Mouse (Mus musculus) midbrain, embryonic 14.5 days (tissue): ENCODE measurements around the gene Adamts13. TPM values are rescaled to one million over a fixed set of nuclear protein-coding genes. Genes with fewer than 3 reads are reported as not detected.
A peak's percentile ranks its signal among the peaks of the same experiment; 100 is the strongest.

ENCODE experiments used
- ATAC-seq: fragments of 200-750 bp; cut with Nextera tagmentation; 2 replicates; pipeline ENCODE4 v1.8.0; 2017; ENCODE audit warnings: moderate number of reproducible peaks, moderate library complexity; ENCODE audit not compliant: low FRiP score, low TSS enrichment
- DNase-seq: peaks from one replicate; pipeline ENCODE4 v3.0.0-alpha.2; 2015
- H3K27ac ChIP-seq: fragments of 300-500 bp; sonication (generic); replicated peaks from 2 replicates; pipeline ENCODE4 v1.5.1; 2014; ENCODE audit warnings: mild to moderate bottlenecking, low read depth, low read length, moderate library complexity
- H3K27me3 ChIP-seq: fragments of 300-500 bp; sonication (generic); 2 replicates; pipeline ENCODE4 v1.6.1; 2014; ENCODE audit warnings: low read length, control low read depth, mixed read lengths; ENCODE audit not compliant: control insufficient read depth, insufficient read depth
- H3K36me3 ChIP-seq: fragments of 300-500 bp; sonication (generic); 2 replicates; pipeline ENCODE4 v1.6.1; 2014; ENCODE audit warnings: low read length, control low read depth; ENCODE audit not compliant: control insufficient read depth, insufficient read depth
- H3K4me1 ChIP-seq: fragments of 300-500 bp; sonication (generic); 2 replicates; pipeline ENCODE4 v1.6.1; 2014; ENCODE audit warnings: mild to moderate bottlenecking, antibody characterized with exemption, low read length, control low read depth; ENCODE audit not compliant: control insufficient read depth, insufficient read depth
- H3K4me2 ChIP-seq: fragments of 300-500 bp; sonication (generic); 2 replicates; pipeline ENCODE4 v1.6.1; 2014; ENCODE audit warnings: mild to moderate bottlenecking, low read length, moderate library complexity
- H3K4me3 ChIP-seq: fragments of 300-500 bp; sonication (generic); replicated peaks from 2 replicates; pipeline ENCODE4 v1.5.1; 2014; ENCODE audit warnings: low read depth, low read length
- H3K9ac ChIP-seq: fragments of 300-500 bp; sonication (generic); replicated peaks from 2 replicates; pipeline ENCODE4 v1.6.1; 2014; ENCODE audit warnings: mild to moderate bottlenecking, low read length, moderate library complexity
- H3K9me3 ChIP-seq: fragments of 300-500 bp; sonication (generic); 2 replicates; pipeline ENCODE4 v1.6.1; 2016; ENCODE audit warnings: low read length, control low read depth, mixed read lengths; ENCODE audit not compliant: control insufficient read depth
- WGBS: fragments of 180-500 bp; shearing (Covaris S2); extraction: QIAGEN DNeasy Blood & Tissue Kit; methylation state at CpG from one replicate; pipeline ENCODE4 v1.1.7; 2014; 5-methylcytosine and 5-hydroxymethylcytosine counted together
- polyA plus RNA-seq: library from polyadenylated mRNA; unstranded; fragments of >200 nt; fragmentation: Nextera tagmentation; extraction: Ambion mirVana; gene quantifications from 2 replicates; pipeline ENCODE4 v1.2.1, GENCODE M21; 2014

The Adamts13 gene
- polyA plus RNA-seq, 1 experiment from 2014 or later = not detected

DNA sequence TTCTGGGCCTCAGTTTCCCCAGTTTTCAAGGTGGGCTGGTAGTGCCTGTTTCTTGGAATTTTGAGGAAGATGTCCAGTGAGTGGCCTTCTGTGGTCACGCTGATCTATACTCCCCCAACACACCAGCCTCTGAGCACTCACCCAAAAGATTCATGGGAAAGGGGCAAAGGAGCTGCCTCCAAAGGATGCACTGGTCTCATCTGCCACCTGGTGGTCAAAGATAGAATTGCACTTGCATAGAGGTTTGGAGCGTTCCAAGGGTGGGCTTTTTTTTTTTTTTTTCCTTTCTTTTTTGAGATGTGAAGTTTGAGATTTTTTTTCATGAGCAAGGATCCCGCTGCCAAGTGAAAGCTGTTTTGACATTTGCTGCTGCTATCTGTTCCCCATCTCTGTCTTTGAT is 65.4 kb downstream of the Adamts13 start:
- Histone ChIP-seq H3K4me3 (no peak overlapping the region), H3K36me3 (no peaks in the 10 kb centered on the region), H3K27me3 (no peaks in the 10 kb centered on the region), H3K9ac (0 out of 2 replicates have a peak overlapping the region, but pooled peaks have one; percentile 6), H3K4me1 (no peaks in the 10 kb centered on the region), H3K9me3 (no peaks in the 10 kb centered on the region), H3K4me2 (no peak overlapping the region), H3K27ac (no peak overlapping the region)
- peak; percentile 93 for DNase-seq
- no peak for ATAC-seq
- 3% methylated on average over 3 of the region's 3 CpGs for WGBS

DNA sequence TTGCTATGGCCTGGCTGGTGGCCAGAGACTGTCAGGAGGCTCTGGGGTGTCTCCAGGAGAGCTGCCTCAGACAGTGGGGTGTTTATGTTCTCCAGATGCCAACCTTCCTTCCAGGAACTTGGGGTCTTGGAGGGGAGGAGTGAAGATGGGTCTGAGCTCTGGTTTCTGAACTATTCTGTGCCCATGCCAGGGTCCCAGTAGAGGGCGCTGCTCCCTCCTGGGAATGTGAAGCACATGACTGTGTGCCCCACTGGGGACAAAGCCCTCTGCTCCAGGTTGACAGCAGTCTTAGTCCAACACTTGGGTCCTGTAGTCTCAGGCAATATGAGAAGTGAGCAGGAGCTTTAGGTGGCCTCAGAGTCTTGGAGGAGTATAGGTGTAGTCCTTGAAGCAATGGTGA is 66.1 kb downstream of the Adamts13 start:
- H3K4me3 ChIP-seq = no peak overlapping the region
- H3K9ac ChIP-seq = no peak overlapping the region
- ATAC-seq (no peak), DNase-seq (no peak)
- H3K36me3 ChIP-seq = no peaks in the 10 kb centered on the region
- 13% methylated on average over 1 of the region's 1 CpGs for WGBS
- H3K9me3 ChIP-seq = no peaks in the 10 kb centered on the region
- H3K27me3 ChIP-seq = no peaks in the 10 kb centered on the region
- no peak overlapping the region for H3K4me2 ChIP-seq
- no peak overlapping the region for H3K27ac ChIP-seq
- H3K4me1 ChIP-seq = no peaks in the 10 kb centered on the region

DNA sequence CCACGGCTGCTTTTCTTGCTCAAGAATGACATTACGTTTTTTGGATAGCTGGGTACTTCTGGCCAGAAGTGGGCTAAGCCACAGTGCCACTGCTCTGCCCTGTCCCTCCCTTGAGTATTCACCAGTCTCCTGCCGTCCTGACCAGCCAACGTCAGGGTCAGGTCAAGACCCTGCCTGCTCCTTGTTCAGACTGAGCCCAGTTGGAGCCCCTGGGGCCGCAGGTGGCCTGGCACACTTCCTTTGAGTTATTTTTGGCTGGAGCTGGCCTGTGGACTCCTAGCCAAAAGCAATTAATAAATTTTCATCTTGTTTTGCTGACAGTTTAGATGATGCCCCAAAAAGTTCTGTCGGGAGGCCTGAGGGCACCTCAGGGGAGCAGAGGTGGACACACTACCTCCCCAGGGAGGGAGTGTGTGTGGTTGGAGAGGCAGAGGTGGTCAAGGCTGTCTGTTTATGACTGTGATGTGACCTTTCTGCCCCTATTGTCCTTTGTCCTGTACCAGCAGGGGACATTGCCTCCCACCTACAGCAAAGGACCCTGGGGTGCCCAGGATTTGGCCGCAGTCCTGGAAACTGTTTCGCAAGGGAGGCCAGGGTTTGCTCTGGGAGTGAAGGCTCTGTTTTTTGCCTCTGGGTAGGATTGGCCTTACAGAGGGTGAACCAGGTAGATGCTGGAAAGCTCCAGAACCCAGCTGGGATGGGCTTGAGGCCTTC is 69.1 kb downstream of the Adamts13 start:
- H3K4me1 ChIP-seq = no peaks in the 10 kb centered on the region
- H3K36me3 ChIP-seq = no peaks in the 10 kb centered on the region
- H3K27ac ChIP-seq = no peak overlapping the region
- H3K4me3 ChIP-seq = no peak overlapping the region
- ATAC-seq = no peak
- no peaks in the 10 kb centered on the region for H3K9me3 ChIP-seq
- no peak overlapping the region for H3K4me2 ChIP-seq
- H3K9ac ChIP-seq = no peak overlapping the region
- H3K27me3 ChIP-seq = no peaks in the 10 kb centered on the region
- 75% methylated on average over 8 of the region's 8 CpGs for WGBS
- no peak for DNase-seq

DNA sequence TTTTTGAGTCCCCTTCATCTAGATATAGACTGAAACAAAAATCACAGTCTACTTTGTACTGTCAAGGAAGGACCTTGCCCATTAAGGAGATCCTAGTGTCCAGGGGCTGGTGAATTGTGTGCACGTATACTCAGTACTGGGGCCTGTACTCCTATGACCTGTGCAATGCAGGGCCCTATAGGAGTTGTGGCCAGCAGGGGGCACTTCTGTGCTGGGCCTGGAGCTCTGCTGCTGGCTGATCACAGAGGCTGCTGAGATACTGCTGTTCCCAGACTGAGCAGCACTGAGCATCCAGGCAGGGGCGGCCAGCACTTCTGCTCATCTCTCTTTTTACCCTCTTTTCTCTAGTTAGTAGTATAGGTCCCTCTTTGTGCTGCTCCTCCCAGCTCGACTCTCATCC is 70.2 kb downstream of the Adamts13 start:
- Histone ChIP-seq H3K4me2 (no peak overlapping the region), H3K27ac (no peak overlapping the region), H3K36me3 (no peaks in the 10 kb centered on the region), H3K9me3 (no peaks in the 10 kb centered on the region), H3K9ac (no peak overlapping the region), H3K4me1 (no peaks in the 10 kb centered on the region), H3K4me3 (no peak overlapping the region), H3K27me3 (no peaks in the 10 kb centered on the region)
- ATAC-seq (peak; percentile 84), DNase-seq (peak; percentile 93)
- 16% methylated on average over 3 of the region's 3 CpGs for WGBS

DNA sequence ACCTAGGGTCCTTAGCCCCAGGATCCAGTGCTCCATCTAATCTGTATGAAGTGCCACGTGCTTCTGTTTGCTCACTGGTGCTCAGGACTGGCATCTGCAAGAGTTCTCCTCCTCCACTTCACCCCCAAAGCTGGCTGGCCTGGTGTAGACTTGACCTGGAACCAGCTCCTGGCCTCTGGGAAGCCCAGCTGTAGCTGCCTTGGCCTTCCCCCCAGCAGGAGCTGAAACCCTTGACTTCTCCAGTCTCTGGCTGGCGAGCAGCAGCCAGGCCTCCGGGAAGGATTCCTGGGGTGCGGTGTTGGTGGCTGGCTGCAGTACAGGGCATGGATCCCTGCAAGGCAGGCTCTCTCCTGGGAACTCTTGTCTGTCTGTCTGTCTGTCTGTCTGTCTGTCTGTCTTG is 71.0 kb downstream of the Adamts13 start:
- Histone ChIP-seq H3K36me3 (no peaks in the 10 kb centered on the region), H3K4me1 (no peaks in the 10 kb centered on the region), H3K27ac (no peak overlapping the region), H3K27me3 (no peaks in the 10 kb centered on the region), H3K4me3 (no peak overlapping the region), H3K9ac (no peak overlapping the region), H3K4me2 (no peak overlapping the region), H3K9me3 (no peaks in the 10 kb centered on the region)
- WGBS = 71% methylated on average over 4 of the region's 4 CpGs
- ATAC-seq (no peak), DNase-seq (no peak)

DNA sequence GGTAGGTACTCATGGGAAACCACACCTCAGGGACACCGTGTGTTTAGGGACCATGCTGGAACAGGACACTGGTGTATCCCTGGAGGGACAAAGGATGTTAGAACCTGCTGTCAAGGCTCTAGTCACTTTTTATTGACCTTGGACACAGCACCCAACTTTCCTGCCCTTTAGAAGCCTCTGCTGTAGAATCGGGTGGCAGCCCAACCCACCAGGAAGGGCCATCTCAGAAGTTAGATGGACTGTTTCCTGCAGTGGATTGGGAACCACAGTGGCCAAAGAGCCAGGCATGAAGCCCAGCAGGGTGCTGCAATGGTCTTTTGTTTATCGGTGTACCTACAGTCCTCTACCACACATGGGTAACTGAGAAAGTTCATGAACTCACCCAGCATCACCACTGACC is 71.4 kb downstream of the Adamts13 start:
- Histone ChIP-seq H3K4me2 (no peak overlapping the region), H3K27ac (no peak overlapping the region), H3K4me1 (no peaks in the 10 kb centered on the region), H3K27me3 (no peaks in the 10 kb centered on the region), H3K36me3 (no peaks in the 10 kb centered on the region), H3K9me3 (no peaks in the 10 kb centered on the region), H3K9ac (no peak overlapping the region), H3K4me3 (no peak overlapping the region)
- 78% methylated on average over 3 of the region's 3 CpGs for WGBS
- no peak for DNase-seq
- ATAC-seq = no peak

DNA sequence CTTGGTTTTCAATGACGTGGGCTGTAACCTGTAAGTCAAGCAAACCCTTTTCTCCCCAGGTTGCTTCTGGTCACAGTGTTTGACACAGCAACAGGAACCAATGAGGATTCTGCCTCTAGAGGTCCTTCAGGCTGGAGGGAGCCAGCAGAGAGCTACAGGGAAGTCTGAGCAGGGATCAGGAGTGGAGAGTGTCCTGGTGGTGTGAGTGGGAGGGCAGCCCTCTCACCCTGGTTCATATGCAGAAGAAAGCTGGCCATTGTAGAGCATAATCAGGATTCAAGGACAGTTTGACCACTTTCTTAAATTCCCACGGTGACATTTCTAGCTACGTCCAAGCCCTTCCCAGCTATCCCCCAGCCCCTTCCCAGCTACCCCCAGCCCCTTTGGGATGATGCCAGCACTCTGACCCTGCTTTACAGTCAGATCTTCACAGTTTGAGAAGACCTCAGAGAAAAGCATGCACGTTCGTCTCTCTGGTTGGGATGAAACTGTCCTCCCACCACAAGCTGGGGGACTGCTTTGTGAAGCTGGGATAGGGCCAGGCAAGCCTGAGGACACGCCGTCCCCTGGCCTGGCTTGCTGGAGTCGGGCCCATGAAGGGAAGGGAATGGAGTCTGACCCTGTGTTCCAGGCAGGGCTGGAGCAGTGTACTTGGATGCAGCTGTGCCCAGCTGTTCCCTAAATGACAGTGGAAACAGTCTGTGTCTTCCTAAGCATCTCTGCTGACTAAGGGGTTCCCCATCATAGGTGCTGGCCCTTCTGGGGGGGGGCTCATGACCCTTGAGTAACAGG is 73.0 kb downstream of the Adamts13 start:
- 65% methylated on average over 8 of the region's 8 CpGs for WGBS
- DNase-seq = no peak
- Histone ChIP-seq H3K27me3 (no peaks in the 10 kb centered on the region), H3K4me2 (no peak overlapping the region), H3K9ac (no peak overlapping the region), H3K27ac (no peak overlapping the region), H3K9me3 (no peaks in the 10 kb centered on the region), H3K36me3 (no peaks in the 10 kb centered on the region), H3K4me1 (no peaks in the 10 kb centered on the region), H3K4me3 (no peak overlapping the region)
- no peak for ATAC-seq

DNA sequence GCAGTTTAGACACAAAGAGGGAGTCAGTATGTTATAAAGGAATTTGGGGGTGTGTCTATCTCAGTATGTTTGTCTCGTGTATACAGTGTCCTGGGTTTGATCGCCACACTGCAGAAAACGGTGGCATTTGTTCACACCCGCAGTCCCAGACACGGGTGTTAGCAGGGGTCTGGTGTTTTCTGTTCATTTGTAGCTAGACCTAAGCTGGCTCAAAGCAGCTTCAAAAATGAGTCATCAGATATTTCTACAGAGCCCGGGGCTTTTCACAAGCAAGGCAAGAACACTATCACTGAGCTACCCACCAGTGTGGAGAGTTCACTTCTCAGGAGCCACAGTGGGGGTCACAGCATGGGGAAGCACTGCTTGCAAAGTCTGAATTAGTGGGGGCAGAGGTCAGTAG is 76.2 kb downstream of the Adamts13 start:
- Histone ChIP-seq H3K4me2 (no peak overlapping the region), H3K9me3 (no peaks in the 10 kb centered on the region), H3K9ac (no peak overlapping the region), H3K4me1 (no peaks in the 10 kb centered on the region), H3K27me3 (no peaks in the 10 kb centered on the region), H3K36me3 (no peaks in the 10 kb centered on the region), H3K27ac (no peak overlapping the region), H3K4me3 (no peak overlapping the region)
- no peak for DNase-seq
- ATAC-seq = no peak
- 20% methylated on average over 6 of the region's 6 CpGs for WGBS

DNA sequence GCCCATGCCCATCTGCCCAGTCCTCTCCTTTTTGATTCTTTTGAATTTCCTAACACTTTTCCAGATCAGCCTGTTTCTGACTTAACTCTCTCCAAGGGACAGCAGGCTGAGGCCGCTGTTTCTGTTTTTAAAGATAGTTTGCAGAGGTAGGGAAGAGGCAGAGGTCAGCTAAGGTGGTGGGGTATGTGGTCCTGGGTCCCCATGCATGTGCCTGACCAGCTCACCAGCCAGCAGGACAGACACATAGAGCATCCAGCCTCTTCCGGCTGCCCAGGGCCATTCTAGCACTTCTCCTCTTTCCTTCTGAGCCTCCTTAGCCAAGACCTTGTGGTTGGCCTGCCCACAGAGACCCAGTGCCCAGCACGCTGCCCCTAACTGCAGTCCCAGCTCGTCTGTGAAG is 85.0 kb downstream of the Adamts13 start:
- H3K9ac ChIP-seq = no peak overlapping the region
- no peak overlapping the region for H3K27ac ChIP-seq
- H3K4me3 ChIP-seq = no peak overlapping the region
- no peaks in the 10 kb centered on the region for H3K9me3 ChIP-seq
- H3K4me2 ChIP-seq = no peak overlapping the region
- no peaks in the 10 kb centered on the region for H3K36me3 ChIP-seq
- DNase-seq = no peak
- H3K4me1 ChIP-seq = no peaks in the 10 kb centered on the region
- H3K27me3 ChIP-seq = no peaks in the 10 kb centered on the region
- 63% methylated on average over 4 of the region's 4 CpGs for WGBS
- no peak for ATAC-seq
